Mouse (Mus musculus): Measurements from ENCODE around the gene Gm4201.
"Not testable (repeated sequence)": the region's sequence is repeated elsewhere in the genome, so short reads cannot be mapped to it uniquely, and the experiment has no call there.

Gm4201 gene

GRCm38 (mm10) chr7:22565243-22565642, at the start of gene Gm4201:
Gene Gm4201, minus strand, starts transcription at chr7:22565343.
- not testable (repeated sequence) for DNase-seq (ENCODE audit: low spot score in 2 of 2)

GRCm38 (mm10) chr7:22588027-22588426, 22.9 kb upstream of the Gm4201 start, which contains the start of gene Gm4565:
Gene Gm4565, minus strand, starts transcription at chr7:22588127.
- not testable (repeated sequence) for DNase-seq (ENCODE audit: low spot score in 2 of 2)

GRCm38 (mm10) chr7:22534787-22535186, 30.4 kb downstream of the Gm4201 start, which contains the start of gene Gm8677:
Gene Gm8677, minus strand, starts transcription at chr7:22534887.
- DNase-seq (ENCODE audit: low spot score in 2 of 2): not testable (repeated sequence)

- not testable (repeated sequence) for DNase-seq (ENCODE audit: low spot score in 2 of 2)
These were observed 42.5 kb downstream of the Gm4201 start, which contains the start of gene Vmn1r152 for GRCm38 (mm10) chr7:22522667-22523066. Gene Vmn1r152, plus strand, starts transcription at chr7:22522967.

All from spleen, postnatal 14 days (tissue).